Mouse (Mus musculus): ENCODE measurements around the gene Pp2d1.

Gene Pp2d1

GRCm38 (mm10) chr17:53478858-53479603 lies 60.2 kb downstream of the Pp2d1 start, which contains the start of gene Rab5a:
Gene Rab5a, plus strand, starts transcription at chr17:53479234.
- DNase-seq (ENCODE audit: low spot score): peak; percentile 99

GRCm38 (mm10) chr17:53478066-53478857 lies 61.0 kb downstream of the Pp2d1 start:
- DNase-seq (ENCODE audit: low spot score): no peak

GRCm38 (mm10) chr17:53468697-53469096 lies 70.6 kb downstream of the Pp2d1 start:
- DNase-seq (ENCODE audit: low spot score): no peak

GRCm38 (mm10) chr17:53465569-53465968 lies 73.7 kb downstream of the Pp2d1 start:
- no peak for DNase-seq (ENCODE audit: low spot score)

- no peak for DNase-seq (ENCODE audit: low spot score)
Measured at GRCm38 (mm10) chr17:53463496-53463840, 75.8 kb downstream of the Pp2d1 start.

- peak; percentile 9 for DNase-seq (ENCODE audit: low spot score)
Measured at GRCm38 (mm10) chr17:53462603-53463495, 76.4 kb downstream of the Pp2d1 start, which contains the start of gene Efhb. Gene Efhb, minus strand, starts transcription at chr17:53463321.

Data from spleen, adult 12 weeks (tissue).